Mouse (Mus musculus) forebrain, embryonic 14.5 days (tissue): ENCODE results near the gene Ndufs5. TPM values are rescaled to one million over a fixed set of nuclear protein-coding genes. Genes with fewer than 3 reads are reported as not detected.

ENCODE experiments used
- ATAC-seq: fragments of 200-750 bp; cut with Nextera tagmentation; 2 replicates; pipeline ENCODE4 v1.8.0; 2017; ENCODE audit warnings: mild to moderate bottlenecking, moderate library complexity
- DNase-seq: peaks from one replicate; pipeline ENCODE4 v3.0.0-alpha.2; 2015; ENCODE audit warnings: low spot score
- H3K27ac ChIP-seq: fragments of 300-500 bp; sonication (generic); 2 replicates; pipeline ENCODE4 v1.5.1; 2014; ENCODE audit warnings: low read depth, mild to moderate bottlenecking, control low read depth, low read length, moderate library complexity
- H3K27me3 ChIP-seq: fragments of 300-500 bp; sonication (generic); replicated peaks from 2 replicates; pipeline ENCODE4 v1.6.1; 2014; ENCODE audit warnings: low read length, control low read depth, mixed read lengths; ENCODE audit not compliant: control insufficient read depth, insufficient read depth
- H3K36me3 ChIP-seq: fragments of 300-500 bp; sonication (generic); 2 replicates; pipeline ENCODE4 v1.6.1; 2014; ENCODE audit warnings: low read length, control low read depth; ENCODE audit not compliant: control insufficient read depth, insufficient read depth
- H3K4me1 ChIP-seq: fragments of 300-500 bp; sonication (generic); 2 replicates; pipeline ENCODE4 v1.6.1; 2014; ENCODE audit warnings: antibody characterized with exemption, low read length, control low read depth; ENCODE audit not compliant: control insufficient read depth, insufficient read depth
- H3K4me2 ChIP-seq: fragments of 300-500 bp; sonication (generic); 2 replicates; pipeline ENCODE4 v1.6.1; 2014; ENCODE audit warnings: mild to moderate bottlenecking, control low read depth, low read length
- H3K4me3 ChIP-seq: fragments of 300-500 bp; sonication (generic); 2 replicates; pipeline ENCODE4 v1.5.1; 2014; ENCODE audit warnings: low read depth, low read length, control low read depth
- H3K9ac ChIP-seq: fragments of 300-500 bp; sonication (generic); 2 replicates; pipeline ENCODE4 v1.6.1; 2014; ENCODE audit warnings: mild to moderate bottlenecking, low read length, control low read depth, moderate library complexity
- H3K9me3 ChIP-seq: fragments of 300-500 bp; sonication (generic); replicated peaks from 2 replicates; pipeline ENCODE4 v1.6.1; 2016; ENCODE audit warnings: low read length, control low read depth, mixed read lengths; ENCODE audit not compliant: control insufficient read depth
- WGBS: fragments of 180-500 bp; shearing (Covaris S2); extraction: QIAGEN DNeasy Blood & Tissue Kit; methylation state at CpG from one replicate; pipeline ENCODE4 v1.1.7; 2014; 5-methylcytosine and 5-hydroxymethylcytosine counted together
- polyA plus RNA-seq: library from polyadenylated mRNA; unstranded; fragments of >200 nt; fragmentation: Nextera tagmentation; extraction: Ambion mirVana; gene quantifications from 2 replicates; pipeline ENCODE4 v1.2.1, GENCODE M21; 2014

The Ndufs5 gene
- polyA plus RNA-seq, 1 experiment from 2014 or later = 481 TPM

GRCm38 (mm10) chr4:123742891-123743290 is 24.9 kb upstream of the Ndufs5 start:
- no peak for DNase-seq
- peaks cover 53% of the 10 kb centered on the region for H3K36me3 ChIP-seq
- 92% methylated on average over 1 of the region's 1 CpGs for WGBS
- H3K4me1 ChIP-seq = no peaks in the 10 kb centered on the region
- no peak overlapping the region for H3K4me3 ChIP-seq
- no peak overlapping the region for H3K27ac ChIP-seq
- no peaks in the 10 kb centered on the region for H3K9me3 ChIP-seq
- H3K27me3 ChIP-seq = no peaks in the 10 kb centered on the region
- no peak overlapping the region for H3K9ac ChIP-seq
- H3K4me2 ChIP-seq = no peak overlapping the region
- no peak for ATAC-seq

- Histone ChIP-seq H3K36me3 (peaks cover 75% of the 10 kb centered on the region), H3K4me1 (no peaks in the 10 kb centered on the region), H3K27me3 (no peaks in the 10 kb centered on the region), H3K9me3 (no peaks in the 10 kb centered on the region), H3K4me3 (no peak overlapping the region), H3K9ac (no peak overlapping the region), H3K27ac (no peak overlapping the region), H3K4me2 (no peak overlapping the region)
- DNase-seq (no peak), ATAC-seq (no peak)
- WGBS = 94% methylated on average over 4 of the region's 4 CpGs
Observed at GRCm38 (mm10) chr4:123738708-123739107, 20.7 kb upstream of the Ndufs5 start.

GRCm38 (mm10) chr4:123733532-123733931 is 15.5 kb upstream of the Ndufs5 start:
- DNase-seq (no peak), ATAC-seq (no peak)
- Histone ChIP-seq H3K27me3 (no peaks in the 10 kb centered on the region), H3K9ac (no peak overlapping the region), H3K4me3 (no peak overlapping the region), H3K36me3 (peaks cover 46% of the 10 kb centered on the region), H3K4me1 (no peaks in the 10 kb centered on the region), H3K9me3 (no peaks in the 10 kb centered on the region), H3K4me2 (no peak overlapping the region), H3K27ac (no peak overlapping the region)
- WGBS = 94% methylated on average over 9 of the region's 9 CpGs

- WGBS = 90% methylated on average over 2 of the region's 2 CpGs
- H3K27ac ChIP-seq = no peak overlapping the region
- no peak for ATAC-seq
- no peaks in the 10 kb centered on the region for H3K4me1 ChIP-seq
- no peak overlapping the region for H3K4me3 ChIP-seq
- no peaks in the 10 kb centered on the region for H3K27me3 ChIP-seq
- H3K9me3 ChIP-seq = no peaks in the 10 kb centered on the region
- peaks cover 40% of the 10 kb centered on the region for H3K36me3 ChIP-seq
- no peak for DNase-seq
- H3K9ac ChIP-seq = no peak overlapping the region
- H3K4me2 ChIP-seq = no peak overlapping the region
Observed at GRCm38 (mm10) chr4:123732921-123733320, 14.9 kb upstream of the Ndufs5 start.

GRCm38 (mm10) chr4:123732163-123732910 is 14.3 kb upstream of the Ndufs5 start:
- H3K4me2 ChIP-seq = no peak overlapping the region
- no peaks in the 10 kb centered on the region for H3K27me3 ChIP-seq
- H3K36me3 ChIP-seq = peaks cover 35% of the 10 kb centered on the region
- no peak overlapping the region for H3K9ac ChIP-seq
- ATAC-seq = no peak
- WGBS = 92% methylated on average over 4 of the region's 4 CpGs
- no peaks in the 10 kb centered on the region for H3K4me1 ChIP-seq
- no peak overlapping the region for H3K27ac ChIP-seq
- DNase-seq = no peak
- H3K9me3 ChIP-seq = no peaks in the 10 kb centered on the region
- H3K4me3 ChIP-seq = no peak overlapping the region

GRCm38 (mm10) chr4:123721761-123722160 is 3.8 kb upstream of the Ndufs5 start:
- H3K27me3 ChIP-seq = no peaks in the 10 kb centered on the region
- no peak for ATAC-seq
- H3K9me3 ChIP-seq = no peaks in the 10 kb centered on the region
- H3K27ac ChIP-seq = no peak overlapping the region
- DNase-seq = no peak
- 89% methylated on average over 4 of the region's 4 CpGs for WGBS
- H3K4me1 ChIP-seq = peaks cover 3% of the 10 kb centered on the region; the same call in 1 of the 2 replicates
- H3K36me3 ChIP-seq = no peaks in the 10 kb centered on the region
- H3K9ac ChIP-seq = no peak overlapping the region
- H3K4me2 ChIP-seq = no peak overlapping the region
- H3K4me3 ChIP-seq = no peak overlapping the region

GRCm38 (mm10) chr4:123718434-123718780 is 405 bp upstream of the Ndufs5 start:
- Histone ChIP-seq H3K4me2 (peak overlapping the region; percentile 68), H3K27me3 (no peaks in the 10 kb centered on the region), H3K27ac (no peak overlapping the region), H3K36me3 (peaks cover 21% of the 10 kb centered on the region), H3K4me1 (peaks cover 3% of the 10 kb centered on the region; the same call in 1 of the 2 replicates), H3K4me3 (peak overlapping the region; percentile 76), H3K9ac (peak overlapping the region; percentile 90), H3K9me3 (no peaks in the 10 kb centered on the region)
- 32% methylated on average over 7 of the region's 7 CpGs for WGBS
- DNase-seq (no peak), ATAC-seq (peak; percentile 35; the same call in 1 of the 2 replicates)

- H3K9ac ChIP-seq = no peak overlapping the region
- 88% methylated on average over 1 of the region's 3 CpGs for WGBS
Observed at GRCm38 (mm10) chr4:123712431-123712830, 5.6 kb downstream of the Ndufs5 start.

GRCm38 (mm10) chr4:123707340-123707739 is 10.7 kb downstream of the Ndufs5 start:
- Histone ChIP-seq H3K9ac (no peak overlapping the region), H3K36me3 (no peaks in the 10 kb centered on the region), H3K4me3 (no peak overlapping the region), H3K27ac (no peak overlapping the region), H3K9me3 (no peaks in the 10 kb centered on the region), H3K4me2 (no peak overlapping the region), H3K27me3 (no peaks in the 10 kb centered on the region), H3K4me1 (no peaks in the 10 kb centered on the region)
- DNase-seq (no peak), ATAC-seq (no peak)
- 93% methylated on average over 5 of the region's 5 CpGs for WGBS

More at GRCm38 (mm10) chr4:123712431-123712830, 5.6 kb downstream of the Ndufs5 start:
- no peaks in the 10 kb centered on the region for H3K9me3 ChIP-seq
- H3K27me3 ChIP-seq = no peaks in the 10 kb centered on the region
- H3K27ac ChIP-seq = no peak overlapping the region
- DNase-seq (no peak), ATAC-seq (no peak)
- H3K36me3 ChIP-seq = peaks cover 25% of the 10 kb centered on the region
- no peak overlapping the region for H3K4me3 ChIP-seq
- no peak overlapping the region for H3K4me2 ChIP-seq
- H3K4me1 ChIP-seq = peaks cover 3% of the 10 kb centered on the region; the same call in 1 of the 2 replicates
